Mouse (Mus musculus) heart, embryonic 16.5 days (tissue): ENCODE results near the gene Crebl2. TPM values are rescaled to one million over a fixed set of nuclear protein-coding genes. Genes with fewer than 3 reads are reported as not detected.

ENCODE experiments used
- ATAC-seq: fragments of 200-750 bp; cut with Nextera tagmentation; replicated peaks from 2 replicates; pipeline ENCODE4 v1.8.0; 2017; ENCODE audit warnings: moderate number of reproducible peaks; ENCODE audit not compliant: insufficient read depth, low FRiP score; ENCODE audit errors: extremely low read depth
- H3K27ac ChIP-seq: fragments of 300-500 bp; sonication (generic); 2 replicates; pipeline ENCODE4 v1.5.1; 2014; ENCODE audit warnings: mild to moderate bottlenecking, low read length, control low read depth, moderate library complexity
- H3K27me3 ChIP-seq: fragments of 300-500 bp; sonication (generic); 2 replicates; pipeline ENCODE4 v1.6.1; 2014; ENCODE audit warnings: low read length, mixed read lengths; ENCODE audit not compliant: control insufficient read depth, insufficient read depth
- H3K36me3 ChIP-seq: fragments of 300-500 bp; sonication (generic); 2 replicates; pipeline ENCODE4 v1.6.1; 2014; ENCODE audit not compliant: control insufficient read depth, insufficient read depth
- H3K4me1 ChIP-seq: fragments of 300-500 bp; sonication (generic); 2 replicates; pipeline ENCODE4 v1.6.1; 2014; ENCODE audit warnings: low read length, mixed read lengths; ENCODE audit not compliant: control insufficient read depth, insufficient read depth
- H3K4me2 ChIP-seq: fragments of 300-500 bp; sonication (generic); 2 replicates; pipeline ENCODE4 v1.6.1; 2014; ENCODE audit warnings: low read depth, mild to moderate bottlenecking, control low read depth, low read length
- H3K4me3 ChIP-seq: fragments of 300-500 bp; sonication (generic); 2 replicates; pipeline ENCODE4 v1.5.1; 2014; ENCODE audit warnings: mild to moderate bottlenecking, control low read depth, low read length
- H3K9ac ChIP-seq: fragments of 300-500 bp; sonication (generic); 2 replicates; pipeline ENCODE4 v1.6.1; 2014; ENCODE audit warnings: low read length, control low read depth
- H3K9me3 ChIP-seq: fragments of 300-500 bp; sonication (generic); replicated peaks from 2 replicates; pipeline ENCODE4 v1.6.1; 2016; ENCODE audit warnings: low read length; ENCODE audit not compliant: control insufficient read depth
- WGBS: fragments of 180-500 bp; shearing (Covaris S2); extraction: QIAGEN DNeasy Blood & Tissue Kit; methylation state at CpG from one replicate; pipeline ENCODE4 v1.1.7; 2014; 5-methylcytosine and 5-hydroxymethylcytosine counted together
- polyA plus RNA-seq: library from polyadenylated mRNA; unstranded; fragments of >200 nt; fragmentation: Nextera tagmentation; extraction: Ambion mirVana; gene quantifications from 2 replicates; pipeline ENCODE4 v1.2.1, GENCODE M21; 2015

Gene Crebl2
- polyA plus RNA-seq, 1 experiment from 2014 or later, result 2.6 TPM

DNA sequence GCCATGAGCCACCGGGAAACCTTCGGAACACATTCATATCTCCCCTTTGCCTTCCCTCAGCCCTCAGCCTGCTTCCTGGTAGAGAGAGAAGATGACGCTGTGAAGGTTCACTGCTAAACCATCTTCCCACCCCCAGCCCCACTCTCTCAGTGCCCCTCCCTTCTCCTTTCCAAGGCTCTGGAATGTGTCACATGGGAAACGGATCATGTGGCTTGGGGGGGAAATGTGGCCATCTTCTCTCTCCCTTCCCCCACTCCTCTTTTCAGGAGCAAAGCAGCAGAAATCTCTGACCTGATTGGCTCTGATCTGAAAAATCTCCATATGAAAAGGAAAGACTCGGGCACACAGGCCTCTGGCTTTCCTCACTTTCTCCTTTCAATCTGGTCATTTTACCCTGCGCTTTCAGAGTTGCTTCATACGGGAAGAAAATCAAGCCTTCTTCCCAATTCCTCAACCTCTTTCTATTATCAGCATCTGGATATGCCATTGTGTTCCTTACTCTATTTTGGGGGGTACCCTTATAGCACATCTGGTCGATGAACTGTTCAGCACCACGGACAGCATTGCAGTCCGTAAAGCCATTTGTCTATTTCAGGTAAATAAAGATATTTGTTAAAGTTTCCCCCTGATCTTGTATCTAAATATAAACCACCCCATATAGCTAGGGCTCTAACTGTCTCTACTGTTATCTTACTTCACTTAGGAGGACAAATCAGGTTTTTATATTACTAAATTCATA, 57.9 kb downstream of the Crebl2 start:
- Histone ChIP-seq H3K36me3 (no peaks in the 10 kb centered on the region), H3K4me2 (peak overlapping the region; percentile 35; the same call in 1 of the 2 replicates), H3K9ac (no peak overlapping the region), H3K27me3 (no peaks in the 10 kb centered on the region), H3K4me1 (peaks cover 3% of the 10 kb centered on the region; the same call in 1 of the 2 replicates), H3K27ac (no peak overlapping the region), H3K4me3 (no peak overlapping the region), H3K9me3 (no peaks in the 10 kb centered on the region)
- ATAC-seq, result no peak
- WGBS, result 7% methylated on average over 10 of the region's 10 CpGs

DNA sequence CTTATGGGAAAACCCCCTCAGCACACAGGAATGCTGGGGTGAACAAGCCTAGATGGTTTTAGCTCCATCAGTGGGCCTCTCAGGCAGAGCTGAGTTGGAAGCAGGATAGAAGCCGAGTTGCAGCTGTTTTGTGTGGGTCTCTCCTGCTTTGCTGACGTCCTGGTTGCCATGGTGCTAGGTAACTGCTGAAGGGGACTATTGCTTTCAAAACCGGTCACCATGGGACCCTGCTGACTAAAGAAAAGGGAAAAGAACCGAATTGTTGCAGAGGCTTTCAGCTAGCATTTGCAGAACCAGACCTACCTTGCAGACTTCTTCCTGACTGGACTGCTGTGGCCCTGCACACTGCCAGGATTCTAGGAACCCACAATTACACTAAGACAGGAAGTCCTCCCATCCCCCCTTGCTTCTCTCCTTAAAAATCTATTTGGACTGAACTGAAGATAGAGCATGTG, 58.6 kb downstream of the Crebl2 start:
- no peak for ATAC-seq
- Histone ChIP-seq H3K27ac (no peak overlapping the region), H3K4me3 (no peak overlapping the region), H3K4me1 (peaks cover 3% of the 10 kb centered on the region; the same call in 1 of the 2 replicates), H3K4me2 (no peak overlapping the region), H3K9ac (no peak overlapping the region), H3K36me3 (no peaks in the 10 kb centered on the region), H3K9me3 (no peaks in the 10 kb centered on the region), H3K27me3 (no peaks in the 10 kb centered on the region)
- WGBS, result 12% methylated on average over 4 of the region's 4 CpGs

GRCm38 (mm10) chr6:134889763-134890162, 59.8 kb downstream of the Crebl2 start:
- Histone ChIP-seq H3K36me3 (0 out of 2 replicates have a peak, but pooled peaks cover 2% of the 10 kb centered on the region), H3K27ac (no peak overlapping the region), H3K9me3 (no peaks in the 10 kb centered on the region), H3K4me1 (peaks cover 3% of the 10 kb centered on the region; the same call in 1 of the 2 replicates), H3K9ac (no peak overlapping the region), H3K27me3 (no peaks in the 10 kb centered on the region), H3K4me2 (no peak overlapping the region), H3K4me3 (no peak overlapping the region)
- ATAC-seq, result no peak
- WGBS, result 61% methylated on average over 1 of the region's 1 CpGs

DNA sequence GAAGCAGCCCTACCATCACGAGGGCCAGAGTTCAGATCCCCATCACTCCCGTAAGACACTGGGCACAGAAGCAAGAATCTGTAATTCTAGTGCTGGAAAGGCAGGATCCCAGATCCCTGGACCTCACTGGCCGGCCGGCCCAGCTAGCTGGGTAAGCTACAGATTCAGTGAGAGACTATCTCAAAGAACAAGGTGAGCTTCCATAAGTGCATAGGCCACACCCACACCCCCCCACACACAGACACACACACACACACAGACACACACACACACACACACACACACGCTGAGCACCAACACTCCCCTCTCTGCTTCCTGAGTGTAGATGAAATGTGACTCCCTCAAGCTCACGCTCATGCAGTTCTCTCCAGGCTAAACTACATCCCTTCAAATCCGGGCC, 60.5 kb downstream of the Crebl2 start:
- no peak for ATAC-seq
- 0 out of 2 replicates have a peak, but pooled peaks cover 2% of the 10 kb centered on the region for H3K36me3 ChIP-seq
- 75% methylated on average over 7 of the region's 7 CpGs for WGBS

GRCm38 (mm10) chr6:134896570-134897436, 66.8 kb downstream of the Crebl2 start:
- H3K27ac ChIP-seq, result peak overlapping the region; percentile 100
- peak overlapping the region; percentile 96 for H3K4me2 ChIP-seq
- H3K9me3 ChIP-seq, result no peaks in the 10 kb centered on the region
- peaks cover 8% of the 10 kb centered on the region for H3K4me1 ChIP-seq
- 47% methylated on average over 15 of the region's 15 CpGs for WGBS
- peak overlapping the region; percentile 93 for H3K9ac ChIP-seq
- peak overlapping the region; percentile 79 for H3K4me3 ChIP-seq
- 0 out of 2 replicates have a peak, but pooled peaks cover 2% of the 10 kb centered on the region for H3K36me3 ChIP-seq
- H3K27me3 ChIP-seq, result no peaks in the 10 kb centered on the region
- ATAC-seq, result no peak

More for the DNA sequence above, 60.5 kb downstream of the Crebl2 start:
- no peaks in the 10 kb centered on the region for H3K27me3 ChIP-seq
- no peak overlapping the region for H3K4me3 ChIP-seq
- H3K27ac ChIP-seq, result no peak overlapping the region
- peaks cover 3% of the 10 kb centered on the region; the same call in 1 of the 2 replicates for H3K4me1 ChIP-seq
- no peak overlapping the region for H3K4me2 ChIP-seq
- no peaks in the 10 kb centered on the region for H3K9me3 ChIP-seq
- H3K9ac ChIP-seq, result no peak overlapping the region

DNA sequence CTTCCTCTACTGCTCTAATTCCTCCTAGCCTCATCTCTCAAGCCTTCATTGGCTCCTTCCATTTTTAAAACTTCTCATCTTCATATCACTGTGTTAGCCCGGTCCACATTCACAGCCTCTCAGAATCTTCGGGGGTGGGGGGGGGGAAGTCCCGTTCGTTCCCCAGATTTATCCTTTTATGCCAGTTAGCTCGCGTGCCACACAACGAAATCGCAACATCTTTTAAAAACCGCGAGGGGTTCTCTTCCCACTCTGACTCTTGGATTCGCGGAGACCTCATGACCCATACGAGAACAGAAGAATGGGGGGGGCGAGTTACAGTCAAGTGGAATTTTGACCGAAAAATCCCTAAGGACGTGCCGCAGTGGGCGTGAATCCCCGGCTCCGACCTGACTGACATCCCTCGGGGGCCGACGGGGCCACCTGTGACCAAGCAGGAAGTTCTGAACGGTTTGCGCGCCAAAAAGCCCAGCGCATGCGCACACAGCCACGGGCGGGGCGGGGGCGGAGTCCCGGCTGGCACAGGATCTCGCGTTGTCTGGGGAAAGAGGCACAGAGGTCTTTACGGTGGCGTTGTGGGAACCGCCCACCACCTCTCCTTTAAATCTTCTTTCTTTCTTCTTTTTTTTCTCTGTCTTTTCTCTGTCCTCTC, 67.6 kb downstream of the Crebl2 start:
- H3K27ac ChIP-seq, result peak overlapping the region; percentile 100
- H3K4me3 ChIP-seq, result peak overlapping the region; percentile 79
- H3K27me3 ChIP-seq, result no peaks in the 10 kb centered on the region
- peak overlapping the region; percentile 93 for H3K9ac ChIP-seq
- H3K4me1 ChIP-seq, result peaks cover 8% of the 10 kb centered on the region
- H3K9me3 ChIP-seq, result no peaks in the 10 kb centered on the region
- H3K4me2 ChIP-seq, result peak overlapping the region; percentile 96
- peak; percentile 94 for ATAC-seq
- H3K36me3 ChIP-seq, result 0 out of 2 replicates have a peak, but pooled peaks cover 2% of the 10 kb centered on the region
- WGBS, result under 1% methylated on average over 38 of the region's 38 CpGs

DNA sequence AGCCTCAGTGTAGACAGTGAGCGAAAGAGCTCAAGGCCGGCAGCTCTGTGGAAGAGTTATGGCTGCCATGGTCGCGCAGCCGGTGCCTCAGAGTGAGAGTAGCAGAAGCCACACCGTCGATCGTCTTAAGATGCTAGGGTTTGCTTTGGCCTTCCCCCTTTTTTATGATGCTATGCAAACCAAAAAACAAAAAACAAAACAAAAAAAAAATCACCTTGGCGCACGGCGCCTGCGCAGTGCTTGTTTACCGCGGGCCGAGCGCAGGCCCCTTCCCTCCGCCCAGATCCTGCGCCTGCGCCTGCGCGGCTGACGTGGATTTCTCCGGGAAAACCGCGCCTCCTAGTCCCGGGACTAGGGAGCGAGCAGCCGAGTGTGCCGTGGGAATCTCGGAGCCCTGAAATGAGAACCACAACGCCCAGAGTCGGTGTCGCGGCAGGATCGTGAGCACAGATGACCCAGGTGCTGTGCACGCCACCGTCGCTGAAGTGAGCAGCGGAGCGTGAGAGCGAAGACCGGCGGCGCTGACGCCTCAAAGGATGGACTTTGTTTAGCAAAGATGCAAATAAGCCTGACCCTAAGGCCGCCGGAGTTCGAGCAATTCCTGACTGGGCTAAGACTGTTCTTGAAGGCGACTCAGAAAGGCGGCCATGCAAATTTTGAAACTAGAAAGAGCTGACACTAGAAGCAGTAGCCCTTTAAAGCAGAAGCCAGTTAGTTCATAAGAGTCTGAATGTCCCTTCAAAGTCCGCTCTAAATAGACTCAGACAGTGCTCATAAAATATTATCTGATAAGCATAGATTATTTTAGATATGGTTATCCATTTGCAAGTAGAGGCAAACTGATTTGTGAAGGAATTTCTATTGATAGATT, 68.4 kb downstream of the Crebl2 start, which contains the start of gene Gpr19:
Gene Gpr19 (minus strand): TSS at position 484 of the 871 bp plus-strand sequence.
- 0 out of 2 replicates have a peak, but pooled peaks cover 2% of the 10 kb centered on the region for H3K36me3 ChIP-seq
- WGBS, result under 1% methylated on average over 51 of the region's 51 CpGs
- peak within 1 kb of the TSS; percentile 96 for H3K4me2 ChIP-seq
- H3K27me3 ChIP-seq, result no peaks in the 10 kb centered on the region
- H3K4me1 ChIP-seq, result peaks cover 8% of the 10 kb centered on the region
- H3K9me3 ChIP-seq, result no peaks in the 10 kb centered on the region
- peak within 1 kb of the TSS; percentile 100 for H3K27ac ChIP-seq
- ATAC-seq, result peak; percentile 95
- peak within 1 kb of the TSS; percentile 93 for H3K9ac ChIP-seq
- H3K4me3 ChIP-seq, result peak within 1 kb of the TSS; percentile 79

DNA sequence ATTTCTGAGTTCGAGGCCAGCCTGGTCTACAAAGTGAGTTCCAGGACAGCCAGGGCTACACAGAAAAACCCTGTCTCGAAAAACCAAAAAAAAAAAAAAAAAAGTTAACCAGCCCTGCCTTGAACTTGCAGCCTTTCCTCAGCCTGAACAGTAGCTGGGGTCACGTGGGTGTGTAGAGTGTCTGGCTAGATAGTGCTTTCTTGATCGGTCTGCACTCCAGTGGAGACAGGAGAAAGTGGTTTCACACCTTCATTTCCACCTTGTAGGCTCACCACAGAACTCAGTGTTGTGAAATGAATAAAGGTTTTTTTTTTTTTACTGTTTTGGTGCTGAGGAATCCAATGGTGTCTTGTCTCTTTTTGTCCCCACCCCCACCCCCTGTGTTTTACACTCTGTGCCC, 73.4 kb downstream of the Crebl2 start:
- 72% methylated on average over 4 of the region's 4 CpGs for WGBS
- Histone ChIP-seq H3K9me3 (no peaks in the 10 kb centered on the region), H3K4me3 (no peak overlapping the region), H3K9ac (no peak overlapping the region), H3K27me3 (no peaks in the 10 kb centered on the region), H3K4me2 (no peak overlapping the region), H3K4me1 (no peaks in the 10 kb centered on the region), H3K36me3 (no peaks in the 10 kb centered on the region), H3K27ac (no peak overlapping the region)
- ATAC-seq, result no peak
